Mouse (Mus musculus) ZHBTc4 (cell line): ENCODE data around the gene Dyrk1a.
A peak's percentile ranks its signal among the peaks of the same experiment; 100 is the strongest.

Experiments
- DNase-seq: peaks from one replicate; pipeline ENCODE4 v3.0.0-alpha.2; 2011; ENCODE audit warnings: low read depth, low spot score

Dyrk1a gene

DNA sequence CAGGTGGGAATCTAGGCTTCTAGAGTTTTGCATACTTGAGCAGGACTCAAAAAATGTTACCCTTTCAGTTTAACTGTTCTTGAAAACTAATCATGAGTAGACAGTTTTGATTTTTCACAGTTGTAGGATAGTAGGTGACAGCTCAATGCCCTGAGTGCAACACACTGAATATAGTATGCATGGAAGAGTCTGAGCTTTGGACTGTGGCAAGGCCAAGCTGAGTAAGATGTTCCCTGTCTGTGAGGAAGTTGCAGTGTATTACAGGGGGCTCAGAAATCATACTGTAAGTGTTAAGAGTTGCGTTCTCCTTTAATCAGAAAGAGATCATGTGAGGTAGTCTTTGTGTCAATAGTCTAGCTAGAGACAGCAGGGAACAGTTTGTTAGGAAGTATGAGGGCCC, 20.4 kb downstream of the Dyrk1a start:
- DNase-seq: no peak

DNA sequence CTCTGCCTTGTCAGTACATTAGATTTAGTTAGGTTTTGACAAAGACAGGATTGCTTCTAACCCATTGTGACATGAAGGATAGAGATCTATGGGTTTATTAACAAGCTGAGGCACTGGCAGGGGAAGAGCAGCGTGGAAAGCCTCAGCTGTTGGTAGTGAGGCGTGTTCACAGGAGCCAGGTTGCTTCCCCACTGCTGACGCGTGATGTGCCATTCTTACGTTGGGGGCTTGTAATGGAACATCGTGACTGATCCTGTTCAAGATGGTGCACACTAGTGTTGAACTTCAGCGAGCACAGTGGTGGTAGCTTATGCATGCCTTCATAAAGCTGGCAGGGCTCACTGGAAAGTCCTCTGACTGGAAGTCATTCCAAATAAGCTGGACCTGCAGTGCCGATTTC, 21.2 kb downstream of the Dyrk1a start:
- no peak for DNase-seq

DNA sequence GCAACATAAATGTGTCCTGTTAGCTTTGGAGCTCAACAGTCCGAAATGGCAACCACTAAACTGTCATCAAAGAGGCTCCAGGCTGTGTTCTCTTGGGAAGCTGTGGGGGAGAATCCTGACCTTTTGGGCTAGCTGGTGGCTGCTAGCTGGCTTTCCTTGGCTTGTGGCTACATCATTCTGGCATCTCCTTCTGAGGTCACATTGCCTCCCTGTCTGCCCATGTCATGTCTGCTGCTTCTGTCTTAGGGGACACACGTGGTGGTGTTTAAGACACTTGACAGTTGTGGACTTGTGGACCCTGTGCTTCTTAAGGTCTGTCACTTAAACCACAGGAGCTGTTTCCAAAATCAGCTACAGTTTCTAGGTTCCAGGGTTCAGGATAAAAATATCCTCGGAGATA, 21.7 kb downstream of the Dyrk1a start:
- no peak for DNase-seq

DNA sequence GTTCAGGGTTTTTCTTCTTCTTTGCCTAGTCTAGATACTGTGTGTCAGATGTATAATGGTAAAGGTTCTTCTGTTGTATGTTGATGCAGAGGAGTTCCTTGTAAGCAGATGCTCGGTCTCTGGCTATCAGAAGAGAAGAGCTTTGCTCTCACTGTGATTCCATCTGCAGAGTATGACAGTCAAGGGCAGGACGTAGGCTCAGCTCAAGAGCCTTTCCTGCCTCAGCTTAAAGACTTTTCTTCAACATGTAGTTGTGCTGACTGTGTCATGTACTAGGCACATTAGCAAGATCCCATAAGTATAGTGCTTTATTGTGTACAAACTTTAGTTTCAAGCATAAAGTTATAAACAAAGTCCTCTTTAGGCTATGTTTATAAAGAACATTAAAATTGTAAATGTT, 26.8 kb downstream of the Dyrk1a start:
- DNase-seq: no peak

DNA sequence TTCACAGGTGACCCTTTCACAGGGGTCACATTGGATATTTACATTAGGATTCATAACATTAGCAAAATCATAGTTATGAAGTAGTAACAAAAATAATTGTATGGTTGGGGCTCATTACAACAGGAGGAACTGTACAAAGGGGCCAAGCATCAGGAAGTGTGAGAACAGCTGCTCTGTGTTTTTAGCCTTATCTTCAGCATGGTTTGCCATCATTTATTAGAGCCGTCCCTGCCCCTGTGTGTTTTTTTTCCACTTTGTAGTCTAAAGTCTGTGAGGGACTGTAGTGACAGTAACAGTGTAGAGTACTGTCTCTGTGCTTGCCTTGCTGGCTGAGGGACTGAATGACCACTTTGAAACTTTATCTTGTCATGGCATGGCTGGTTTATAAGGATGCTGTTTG, 27.8 kb downstream of the Dyrk1a start:
- DNase-seq: no peak

DNA sequence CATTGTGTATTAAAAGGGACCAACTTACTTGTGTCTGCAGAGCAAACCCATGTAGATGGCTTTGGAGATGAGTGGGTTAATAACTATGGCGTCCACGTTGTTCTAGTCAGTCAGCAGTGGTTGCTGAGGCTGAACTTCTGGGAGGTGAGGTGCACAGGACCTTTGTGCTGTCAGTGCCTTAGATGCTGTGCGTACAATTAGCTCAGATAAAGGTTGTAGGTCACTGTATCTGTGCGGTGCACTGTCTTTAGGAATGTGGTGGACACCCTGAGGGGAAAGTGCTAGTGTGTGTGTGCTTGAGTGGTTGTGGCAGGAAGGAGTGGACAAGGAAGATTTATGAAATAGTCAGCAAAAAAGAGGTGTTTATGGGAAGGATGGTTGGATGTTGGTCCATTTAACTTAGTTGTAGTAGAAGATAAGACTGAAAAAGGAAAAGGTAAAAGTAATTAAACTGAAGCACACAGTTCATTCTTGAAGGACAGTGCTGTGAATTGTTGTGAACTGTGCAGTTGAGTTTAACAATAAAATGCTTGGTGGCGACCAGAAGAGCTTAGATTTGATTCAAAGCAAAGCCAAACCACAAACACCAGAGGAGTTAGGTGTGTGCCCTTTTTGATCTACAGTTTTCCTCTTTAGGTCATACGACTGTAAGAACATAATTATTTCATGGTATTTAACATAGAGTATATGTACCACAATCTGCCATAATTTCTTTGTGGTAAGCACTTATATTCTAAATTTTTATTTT, 30.3 kb downstream of the Dyrk1a start:
- no peak for DNase-seq

DNA sequence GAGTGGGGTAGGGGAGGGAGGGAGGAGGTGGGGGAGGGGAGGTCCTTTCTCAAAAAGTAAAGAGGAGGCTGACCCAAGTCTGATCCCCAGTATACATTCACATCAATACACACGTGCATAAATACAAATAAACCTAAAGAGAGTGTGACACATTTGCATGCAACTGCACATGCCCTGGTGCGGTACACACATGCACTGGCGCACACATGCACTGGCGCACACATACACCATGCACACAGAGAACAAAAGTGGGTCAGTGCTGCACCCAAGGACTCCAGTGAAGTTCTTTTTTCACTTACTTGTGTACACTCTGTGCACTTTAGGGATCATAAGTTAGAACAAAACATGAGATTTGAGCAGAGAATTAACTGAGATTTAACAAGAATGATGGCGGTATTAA, 31.3 kb downstream of the Dyrk1a start:
- DNase-seq: no peak

DNA sequence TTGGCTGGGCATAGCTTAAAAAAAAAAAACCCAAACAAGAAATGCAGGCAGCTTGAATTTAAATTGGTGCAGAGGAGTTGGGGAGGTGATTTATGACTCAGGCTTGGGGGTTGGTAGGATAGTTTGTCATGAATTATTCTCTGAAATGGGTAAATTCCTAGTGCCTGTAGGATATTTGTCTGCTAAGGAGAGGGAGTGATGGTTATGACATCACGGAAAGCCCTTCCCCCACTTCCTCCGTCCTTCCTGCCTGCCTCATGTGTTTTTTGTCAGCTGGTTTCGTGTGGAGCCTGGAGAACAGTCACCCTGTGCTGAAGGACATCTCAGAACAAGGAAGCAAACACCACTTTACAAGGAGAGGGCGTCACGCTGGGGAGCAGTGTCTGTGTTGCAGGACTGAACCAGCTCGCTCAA, 31.7 kb downstream of the Dyrk1a start:
- peak; percentile 94 for DNase-seq

DNA sequence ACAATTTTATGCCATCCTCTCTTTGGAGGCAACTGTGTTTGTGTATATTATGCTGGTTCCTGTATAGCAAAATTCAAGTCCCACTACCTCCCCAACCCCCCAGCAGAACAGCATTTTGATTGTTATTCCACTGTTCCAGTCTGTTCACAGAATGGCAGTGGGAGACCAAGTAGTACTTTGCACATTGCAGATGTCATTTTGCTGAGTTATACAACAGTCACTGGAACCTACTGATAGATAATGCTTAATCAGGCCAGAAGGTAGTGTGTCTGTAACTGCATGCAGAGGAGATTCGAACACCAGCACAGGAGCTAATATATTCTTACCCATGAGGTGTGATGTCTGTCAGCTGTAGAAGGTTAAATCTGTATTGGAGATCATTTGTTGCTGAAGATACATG, 32.4 kb downstream of the Dyrk1a start:
- no peak for DNase-seq

DNA sequence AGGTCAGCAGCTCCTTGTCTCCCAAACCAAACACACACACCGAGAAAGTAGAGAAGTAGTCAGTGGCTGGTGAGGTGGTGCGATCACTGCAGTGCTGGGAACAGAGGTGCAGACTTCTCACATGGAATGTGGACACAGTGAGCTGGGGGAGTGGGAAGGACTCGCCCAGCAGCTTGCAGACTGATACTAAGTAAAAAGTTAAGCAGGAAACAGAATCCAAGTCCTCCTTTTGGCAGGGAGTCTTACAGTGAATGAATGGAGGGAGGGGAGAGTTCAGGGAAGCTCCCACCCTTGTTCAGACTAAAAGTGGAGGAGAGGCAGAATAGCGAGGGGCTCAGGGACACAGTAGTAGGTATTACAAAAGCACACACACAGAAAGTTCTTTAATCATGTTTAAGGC, 32.9 kb downstream of the Dyrk1a start:
- peak; percentile 34 for DNase-seq

DNA sequence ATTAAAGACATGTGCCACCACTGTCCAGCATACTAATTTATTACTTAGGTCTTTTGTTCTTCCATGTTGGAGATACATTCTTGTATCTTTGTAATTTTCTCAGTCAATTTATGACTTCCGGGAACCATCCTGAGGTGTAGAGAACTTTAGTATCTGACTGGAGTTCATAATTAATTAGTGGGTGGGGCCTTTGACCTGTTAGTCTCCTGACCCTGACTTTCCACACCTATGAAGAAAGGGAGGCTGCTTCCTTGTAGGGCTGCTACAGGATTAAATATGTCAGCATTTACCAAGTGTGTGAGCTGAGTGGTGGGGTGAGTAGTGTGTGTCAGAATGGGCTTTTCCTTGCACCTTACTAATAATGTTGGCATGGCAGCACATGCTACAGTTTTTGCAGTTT, 36.4 kb downstream of the Dyrk1a start:
- DNase-seq: no peak

DNA sequence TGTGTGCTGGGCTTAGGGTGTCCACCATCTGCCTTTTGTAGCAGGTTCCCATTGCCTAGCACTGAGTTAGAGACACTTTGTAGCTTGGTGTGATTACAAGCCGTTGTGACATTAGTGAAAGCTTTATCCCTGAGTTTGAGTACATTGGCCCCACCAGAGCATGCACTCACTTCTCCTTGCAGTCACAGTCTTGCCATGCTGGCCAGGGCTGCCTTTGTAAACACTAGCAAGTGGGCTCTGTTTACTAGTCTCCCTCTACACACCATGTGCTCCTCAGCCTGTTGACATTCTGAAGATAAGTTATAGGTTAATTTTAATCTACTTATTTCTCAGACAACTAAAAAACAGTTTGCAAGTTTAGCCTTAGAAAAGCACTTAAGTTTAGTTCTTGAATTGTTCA, 37.7 kb downstream of the Dyrk1a start:
- no peak for DNase-seq

DNA sequence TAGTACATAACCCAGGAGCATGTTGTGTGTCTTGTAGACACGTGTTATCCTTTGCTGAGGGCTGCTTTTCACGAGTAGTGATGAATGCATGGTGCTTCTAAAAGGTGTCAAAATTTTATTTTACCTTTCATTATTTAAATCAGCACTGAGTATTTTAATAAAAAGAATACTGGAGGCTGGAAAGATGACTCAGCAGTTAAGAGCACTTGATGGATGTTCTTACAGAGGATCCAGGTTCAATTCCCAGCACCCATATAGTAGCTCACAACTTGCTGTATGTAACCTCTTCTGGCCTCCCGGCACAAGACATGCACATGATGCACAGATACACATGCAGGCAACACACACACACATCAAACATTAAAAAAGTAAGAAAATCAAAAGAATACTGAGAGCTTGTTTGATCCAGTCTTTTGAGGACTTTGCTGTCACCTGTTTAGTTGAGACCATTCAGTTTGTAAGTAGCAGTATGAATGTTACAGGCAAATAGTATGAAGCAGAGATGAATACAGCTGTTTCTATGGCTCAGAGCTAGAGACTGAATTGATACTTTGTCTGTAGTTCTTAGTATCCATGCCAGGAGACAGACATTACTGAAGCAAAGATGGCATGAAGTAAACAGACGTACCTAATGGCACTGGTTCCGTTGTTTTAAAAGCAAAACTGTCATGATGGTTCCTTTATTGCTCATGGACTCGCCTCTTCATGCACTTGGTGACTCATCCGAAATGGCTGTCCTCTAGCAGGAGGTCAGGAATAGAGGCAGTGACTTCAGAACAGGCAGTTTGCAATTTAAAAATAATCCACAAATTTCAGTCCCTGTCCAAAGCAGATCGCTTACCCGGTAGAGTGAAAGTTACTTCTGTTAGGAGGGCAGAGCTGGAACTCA, 39.1 kb downstream of the Dyrk1a start:
- no peak for DNase-seq

DNA sequence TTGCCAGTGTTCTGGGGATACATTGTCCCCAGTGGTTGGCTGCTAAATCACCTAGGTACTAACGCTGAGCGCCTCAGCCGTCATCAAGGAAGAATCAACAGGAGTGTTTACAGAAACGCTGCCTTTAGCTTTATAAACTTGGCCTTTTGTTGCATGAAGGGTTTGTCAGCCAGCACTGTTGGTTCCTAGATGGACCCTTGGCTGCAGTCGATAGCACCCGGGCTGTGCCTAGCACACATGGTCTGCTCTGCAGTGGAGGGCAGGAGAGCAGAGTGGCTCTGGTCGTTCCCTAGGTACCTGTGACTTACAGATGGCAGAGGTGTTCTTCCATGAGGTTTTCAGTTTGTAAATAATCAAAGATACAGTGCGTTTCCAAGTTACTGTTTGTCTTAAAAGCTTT, 42.8 kb downstream of the Dyrk1a start:
- DNase-seq: no peak

DNA sequence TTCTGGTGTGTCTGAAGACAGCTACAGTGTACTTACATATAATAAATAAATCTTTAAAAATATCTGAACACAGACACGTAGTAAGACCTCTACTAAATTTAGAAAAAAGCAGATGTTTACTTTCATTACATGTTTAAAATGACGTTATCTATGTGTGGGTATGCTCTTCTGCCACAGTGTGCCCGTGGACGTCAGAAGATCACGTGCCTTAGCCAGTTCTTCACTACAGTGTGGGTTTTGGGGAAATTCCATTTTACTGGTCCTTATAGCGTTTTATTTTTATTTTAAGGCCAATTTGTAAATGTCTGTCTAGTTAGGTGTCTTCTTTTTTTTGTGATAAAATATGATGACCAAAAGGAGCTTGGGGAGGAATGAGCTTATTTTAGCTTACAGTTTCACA, 47.4 kb downstream of the Dyrk1a start:
- no peak for DNase-seq

DNA sequence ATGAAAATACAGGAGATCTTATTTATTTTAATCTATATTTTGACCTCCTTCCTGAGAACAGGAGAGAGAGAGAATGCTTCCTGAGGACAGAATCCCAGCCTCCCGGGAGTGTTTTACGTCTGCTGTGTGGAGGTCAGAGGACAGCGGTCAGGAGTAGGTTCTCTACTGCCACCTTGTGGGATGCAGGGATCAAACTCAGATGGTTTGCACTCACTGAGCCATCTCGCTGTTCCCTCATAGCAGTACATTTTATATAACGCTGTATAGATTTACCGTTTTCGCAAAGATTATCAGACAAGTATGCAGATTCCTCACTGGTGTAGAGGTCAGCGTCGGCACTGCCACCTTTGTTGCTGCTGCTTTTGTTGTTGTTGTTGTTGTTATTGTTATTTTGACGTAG, 48.7 kb downstream of the Dyrk1a start:
- DNase-seq: peak; percentile 76

DNA sequence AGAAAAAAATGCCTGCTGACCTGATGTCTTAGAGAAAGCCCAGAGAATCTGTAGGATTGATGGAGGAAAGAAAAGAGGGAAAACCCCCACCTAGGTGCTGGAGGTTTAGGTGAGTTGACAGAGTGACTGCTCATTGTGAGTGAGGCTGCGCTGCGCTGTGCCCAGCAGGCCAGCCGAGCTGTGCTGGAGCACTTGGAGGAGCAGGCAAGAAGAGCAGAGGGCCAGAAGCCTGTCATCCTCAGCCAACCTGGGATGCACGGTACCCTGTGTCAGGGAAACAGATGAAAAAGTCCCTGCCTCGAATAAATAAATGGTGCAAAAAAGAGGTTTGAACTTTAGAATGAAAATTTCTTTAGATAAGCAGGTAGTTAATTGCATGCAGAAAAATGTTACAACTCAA, 49.5 kb downstream of the Dyrk1a start:
- DNase-seq: no peak

DNA sequence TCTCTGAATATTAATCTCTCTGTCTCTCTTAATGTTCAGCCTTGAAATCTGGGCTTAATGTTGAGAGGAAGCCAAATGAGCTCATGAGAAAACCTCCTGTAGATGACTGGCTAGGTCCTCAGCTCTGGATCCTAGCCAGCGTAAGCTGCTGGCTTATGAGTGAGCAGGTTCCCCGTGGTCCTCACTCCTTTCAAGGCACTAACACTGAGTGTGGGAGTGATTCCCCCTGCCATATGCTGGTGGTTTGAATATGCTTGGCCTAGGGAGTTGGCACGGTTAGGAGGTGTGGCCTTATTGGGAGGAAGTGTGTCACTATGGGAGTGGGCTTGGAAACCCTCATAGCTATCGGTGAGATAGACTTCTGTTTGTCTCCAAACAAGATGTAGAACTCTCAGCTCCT, 55.1 kb downstream of the Dyrk1a start:
- DNase-seq: no peak

DNA sequence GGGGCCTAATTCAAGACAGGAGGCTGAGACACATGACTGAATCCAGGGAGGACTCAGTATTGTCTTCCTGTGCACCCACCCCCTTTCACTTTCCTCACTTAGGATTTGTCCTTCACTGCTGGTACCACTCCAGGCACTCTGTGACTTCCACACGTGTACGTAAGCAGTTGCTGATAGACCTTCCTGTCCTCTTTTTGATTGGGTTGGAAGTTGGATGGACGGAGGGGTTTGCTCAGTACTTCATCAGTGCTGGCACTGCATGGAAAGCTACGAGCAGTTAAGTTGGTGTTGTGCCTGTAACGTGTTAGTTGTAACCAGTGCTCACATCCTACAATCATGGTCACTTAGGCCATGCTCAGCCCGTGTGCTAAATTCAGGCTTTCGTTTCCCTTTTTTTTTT, 55.8 kb downstream of the Dyrk1a start:
- DNase-seq: no peak

DNA sequence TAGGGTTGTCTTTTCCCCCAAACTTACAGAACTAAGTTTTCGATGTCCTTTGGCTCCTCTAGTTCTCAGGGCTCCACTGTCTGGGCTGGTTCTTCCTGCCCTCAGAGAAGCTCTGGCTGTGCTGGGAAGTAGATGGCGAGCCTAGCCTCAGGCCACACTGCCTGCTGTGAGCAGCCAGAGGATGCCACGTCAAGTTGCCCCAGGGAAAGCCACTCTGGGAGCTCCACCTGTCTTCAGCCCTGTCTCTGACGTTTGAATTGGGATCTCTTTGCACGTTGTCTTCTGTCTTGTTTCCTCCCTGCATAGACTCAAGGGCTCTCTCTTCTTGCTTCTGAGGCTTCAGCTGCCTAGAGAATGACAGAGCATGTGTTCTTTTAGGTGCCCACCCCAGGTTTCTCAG, 57.9 kb downstream of the Dyrk1a start:
- DNase-seq: peak; percentile 83

DNA sequence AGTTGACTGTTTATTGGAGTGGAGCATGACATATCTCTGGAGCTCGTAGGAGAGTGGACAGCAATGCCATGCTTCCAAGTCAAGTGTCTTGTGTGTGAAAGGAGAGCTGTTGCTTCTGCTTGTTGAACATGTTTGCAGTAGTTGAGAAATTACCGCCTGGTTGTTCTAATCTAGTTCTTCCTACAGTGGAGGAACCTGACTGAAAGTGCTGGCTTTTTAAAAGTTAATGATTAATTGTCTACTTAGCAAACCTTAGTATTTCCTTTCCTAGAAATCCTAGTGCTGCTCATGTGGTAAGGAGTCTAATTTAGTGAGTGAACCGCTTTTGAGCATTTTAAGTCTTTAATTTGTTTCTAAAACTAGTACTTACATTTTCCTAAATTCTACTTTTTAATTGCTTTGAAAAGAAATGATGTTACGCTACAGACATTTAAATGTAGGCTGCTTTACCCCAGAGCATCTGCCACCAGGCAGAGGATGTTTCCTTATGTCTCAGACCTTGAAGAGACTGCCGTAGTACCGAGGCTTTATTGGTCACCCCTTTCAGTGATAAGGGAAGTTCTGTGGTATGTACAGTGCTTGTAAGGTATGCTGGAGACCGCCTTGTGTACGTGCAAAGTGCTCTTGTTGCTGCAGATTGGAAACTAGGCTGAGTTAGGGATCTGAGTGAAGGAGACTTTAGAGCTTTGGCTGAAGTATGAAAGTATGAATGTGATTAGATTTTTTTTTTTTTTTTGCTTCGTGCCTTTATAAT, 59.3 kb downstream of the Dyrk1a start:
- no peak for DNase-seq

DNA sequence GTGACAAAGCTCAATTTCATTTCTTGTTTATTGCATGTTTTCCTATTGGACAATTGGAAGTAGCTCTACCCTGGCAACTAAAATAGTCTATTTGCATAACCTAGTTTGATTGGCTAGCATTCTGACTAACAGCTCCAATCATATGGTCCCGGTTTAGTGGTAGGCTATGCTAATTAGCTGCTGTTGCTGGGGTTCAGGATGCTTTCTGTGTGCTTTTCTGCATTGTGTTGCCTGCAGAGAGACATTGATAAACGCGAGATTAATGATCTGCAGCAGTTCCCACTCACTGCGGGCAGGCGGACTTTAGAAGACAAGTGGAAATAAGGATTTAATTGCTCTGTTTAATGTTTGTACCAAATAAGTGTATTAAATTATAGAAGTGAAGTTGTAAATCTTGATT, 62.2 kb downstream of the Dyrk1a start:
- DNase-seq: peak; percentile 46
